Comparison of ENCODE assay signal across 10 mouse cellular contexts in genomic region chr3:129520499-129520898, GRCm38 (mm10). TPM values are rescaled to one million over a fixed set of nuclear protein-coding genes. Genes with fewer than 3 reads are reported as not detected.
DNase-seq lines count a peak whose midpoint lies in the region; ATAC-seq lines count a peak whose summit lies in the region.
"Had no signal": no experiment of that assay in that cellular context is flagged by ENCODE, and none has a peak within 500 bp of the region (broad histone marks: within the 10 kb centered on the region; RNA-seq: fewer than 3 reads in every experiment).

No protein-coding gene starts in this region.

- H3K36me3 ChIP-seq in forebrain, embryonic 12.5 days (replicated peaks): no peaks in the 10 kb centered on the region
- no peaks in the 10 kb centered on the region for H3K36me3 ChIP-seq in forebrain, embryonic 14.5 days (ENCODE audit: control insufficient read depth, insufficient read depth, low read length)
- H3K36me3 ChIP-seq: stomach, embryonic 15.5 days had no signal

- H3K27ac ChIP-seq in forebrain, embryonic 12.5 days: no peak overlapping the region
- no peak overlapping the region for H3K27ac ChIP-seq in forebrain, embryonic 14.5 days (ENCODE audit: low read depth, low read length)
- H3K27ac ChIP-seq: stomach, embryonic 15.5 days had no signal

- no peaks in the 10 kb centered on the region for H3K4me1 ChIP-seq in forebrain, embryonic 12.5 days
- H3K4me1 ChIP-seq in forebrain, embryonic 14.5 days (ENCODE audit: control insufficient read depth, insufficient read depth, low read length): no peaks in the 10 kb centered on the region
- H3K4me1 ChIP-seq: stomach, embryonic 15.5 days had no signal

- DNase-seq in heart, adult 11 months: peak; percentile 35
- DNase-seq in heart, adult 8-10 months (ENCODE audit: low spot score): no peak
- peak; percentile 29 for DNase-seq in lung, postnatal 14 days
- DNase-seq in lung, adult 18-20 months: no peak
- peak; percentile 45 to 56 for DNase-seq in adrenal gland, postnatal 36 days
- DNase-seq in thymus, postnatal 14 days: peak; percentile 68
- DNase-seq in forebrain, embryonic 14.5 days (ENCODE audit: low spot score): no peak
- DNase-seq: cerebellum, adult 9-10 months had no signal

- H3K9ac ChIP-seq in forebrain, embryonic 12.5 days: no peak overlapping the region
- no peak overlapping the region for H3K9ac ChIP-seq in forebrain, embryonic 14.5 days (ENCODE audit: low read length)
- H3K9ac ChIP-seq: stomach, embryonic 15.5 days had no signal

- no peak overlapping the region for H3K4me2 ChIP-seq in forebrain, embryonic 12.5 days
- H3K4me2 ChIP-seq in forebrain, embryonic 14.5 days (ENCODE audit: low read length): no peak overlapping the region
- H3K4me2 ChIP-seq: stomach, embryonic 15.5 days had no signal

- H3K4me3 ChIP-seq in forebrain, embryonic 12.5 days (replicated peaks): no peak overlapping the region
- H3K4me3 ChIP-seq in forebrain, embryonic 14.5 days (ENCODE audit: low read depth, low read length): no peak overlapping the region
- H3K4me3 ChIP-seq: stomach, embryonic 15.5 days had no signal

- H3K27me3 ChIP-seq in forebrain, embryonic 12.5 days: no peaks in the 10 kb centered on the region
- H3K27me3 ChIP-seq in forebrain, embryonic 14.5 days (replicated peaks; ENCODE audit: control insufficient read depth, insufficient read depth, low read length): no peaks in the 10 kb centered on the region
- H3K27me3 ChIP-seq: stomach, embryonic 15.5 days had no signal

- H3K9me3 ChIP-seq in forebrain, embryonic 12.5 days: no peaks in the 10 kb centered on the region
- no peaks in the 10 kb centered on the region for H3K9me3 ChIP-seq in forebrain, embryonic 14.5 days (replicated peaks; ENCODE audit: control insufficient read depth, low read length)
- H3K9me3 ChIP-seq: stomach, embryonic 15.5 days had no signal

- 83% methylated on average over 4 of the region's 4 CpGs for WGBS in forebrain, embryonic 12.5 days
- 75% methylated on average over 4 of the region's 4 CpGs for WGBS in forebrain, embryonic 14.5 days

- no peak for ATAC-seq in forebrain, embryonic 12.5 days (ENCODE audit: low FRiP score)
- ATAC-seq in forebrain, embryonic 14.5 days: no peak

RNA-seq across cellular contexts. Expression of gene Elovl6, which starts 11.7 kb away (rescaled TPM):
- 1 to 10 TPM in 2 of 4 experiments, under 1 TPM in 2; 0.40 to 1.1 (median 0.92) TPM for total RNA-seq in heart, adult 8-10 months (2022)
- total RNA-seq in adrenal gland, postnatal 36 days (2021): 10 to 100 TPM; 90.1 to 91.1 TPM
- 34.6 and 37.4 TPM in 2 replicates for polyA plus RNA-seq in forebrain, embryonic 12.5 days (2016; fragmentation: Nextera tagmentation; extraction: Ambion mirVana)
- 24.4 and 30.5 TPM in 2 replicates for polyA plus RNA-seq in forebrain, embryonic 14.5 days (2014; fragmentation: Nextera tagmentation; extraction: Ambion mirVana)

Comparison
In these comparisons a context has a peak if more than half of its experiments do, and no peak if none do; other contexts are left out.
1. DNase-seq: peak in heart, adult 11 months (single experiment), lung, postnatal 14 days (single experiment), adrenal gland, postnatal 36 days (2 of 2) and thymus, postnatal 14 days (single experiment); none in heart, adult 8-10 months (single experiment), lung, adult 18-20 months (0 of 2) and forebrain, embryonic 14.5 days (single experiment).
2. RNA of gene Elovl6, which starts 11.7 kb away (total RNA-seq): 90.1 to 91.1 TPM in adrenal gland, postnatal 36 days; 0.40 to 1.1 TPM in heart, adult 8-10 months; every median in the first group is over 10 times any median in the second.